Mouse (Mus musculus) kidney, adult 8-10 months (tissue): Measurements from ENCODE around the gene Tcaf2.

Source experiments
- DNase-seq, 2 experiments: peaks; one replicate each; pipeline ENCODE4 v3.0.0; 2022

Gene Tcaf2

DNA sequence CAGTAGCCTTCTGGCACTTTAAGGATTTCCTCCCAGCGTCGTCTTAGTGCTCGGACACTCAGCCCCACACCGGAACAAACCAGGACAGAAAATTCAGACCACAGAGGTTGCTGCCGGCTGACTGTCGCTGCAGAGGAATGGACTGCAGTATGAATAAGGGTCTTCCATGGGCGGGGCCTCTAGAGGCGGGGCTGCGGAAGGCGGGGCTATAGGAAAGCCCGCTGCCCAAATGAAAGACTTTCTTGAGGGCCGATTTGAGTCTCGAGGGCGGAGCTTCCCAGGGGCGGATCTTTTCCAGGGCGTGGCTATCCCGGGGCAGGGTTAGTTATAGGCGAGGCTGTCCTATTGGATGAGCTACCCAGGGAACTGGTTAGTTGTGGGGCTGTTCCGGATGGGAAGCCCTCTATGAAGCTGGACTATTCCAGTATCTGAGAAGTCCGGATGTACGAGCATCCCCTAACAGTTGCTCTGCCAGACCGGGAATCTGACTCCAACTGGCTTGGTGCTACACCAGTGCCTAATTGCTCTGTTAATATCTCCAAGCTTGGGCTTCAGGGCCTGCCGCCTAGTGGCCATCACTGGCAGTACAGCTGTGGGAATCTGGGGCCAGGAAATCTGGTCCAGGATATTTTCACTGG lies at the start of gene Tcaf2:
Gene Tcaf2 (minus strand): TSS at position 343 of the 638 bp plus-strand sequence.
- peak; percentile 91 to 93 for DNase-seq

- DNase-seq = peak; percentile 75 to 80
These were observed 47.6 kb upstream of the Tcaf2 start for GRCm38 (mm10) chr6:42692517-42693190.

DNA sequence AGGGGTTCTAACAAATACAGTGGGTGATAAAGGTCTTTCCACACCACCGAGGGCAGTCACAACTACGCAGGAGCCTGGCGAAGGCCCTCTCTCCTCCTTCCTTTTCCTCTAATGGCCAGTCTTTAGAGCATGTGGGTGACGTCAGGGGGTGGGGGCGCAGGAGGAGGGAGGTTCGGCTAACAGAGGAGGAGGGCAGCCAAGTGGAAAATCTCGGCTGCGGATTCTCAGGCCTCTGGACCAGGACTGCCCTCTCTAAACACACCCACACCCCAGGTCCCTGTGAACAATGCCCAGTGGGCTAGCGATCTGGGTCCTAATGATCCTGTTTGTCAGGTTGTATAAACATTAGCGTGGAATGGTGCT lies 47.1 kb upstream of the Tcaf2 start:
- DNase-seq = peak; percentile 78 to 79

GRCm38 (mm10) chr6:42689761-42690160 lies 44.7 kb upstream of the Tcaf2 start:
- DNase-seq = no peak

DNA sequence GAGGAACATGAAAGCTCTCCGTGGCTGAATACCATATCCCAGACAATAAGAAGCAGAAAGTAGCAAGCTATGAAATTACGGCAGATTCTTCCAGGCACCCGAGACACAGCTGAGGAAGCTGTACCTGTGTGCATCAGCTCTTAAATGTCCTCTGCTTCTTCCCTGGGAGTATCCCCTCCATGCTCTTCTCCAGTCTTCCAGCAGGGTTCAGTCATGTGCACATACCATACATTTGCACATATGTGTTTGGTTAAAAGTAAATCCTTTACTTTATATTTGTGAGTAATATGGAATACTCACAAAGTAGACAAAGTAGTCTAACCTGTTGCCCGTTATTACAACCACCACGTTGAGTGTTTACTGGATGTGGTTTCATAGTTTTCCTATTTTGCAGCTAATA lies 42.9 kb upstream of the Tcaf2 start:
- no peak for DNase-seq

GRCm38 (mm10) chr6:42680077-42680476 lies 35.0 kb upstream of the Tcaf2 start:
- no peak for DNase-seq

DNA sequence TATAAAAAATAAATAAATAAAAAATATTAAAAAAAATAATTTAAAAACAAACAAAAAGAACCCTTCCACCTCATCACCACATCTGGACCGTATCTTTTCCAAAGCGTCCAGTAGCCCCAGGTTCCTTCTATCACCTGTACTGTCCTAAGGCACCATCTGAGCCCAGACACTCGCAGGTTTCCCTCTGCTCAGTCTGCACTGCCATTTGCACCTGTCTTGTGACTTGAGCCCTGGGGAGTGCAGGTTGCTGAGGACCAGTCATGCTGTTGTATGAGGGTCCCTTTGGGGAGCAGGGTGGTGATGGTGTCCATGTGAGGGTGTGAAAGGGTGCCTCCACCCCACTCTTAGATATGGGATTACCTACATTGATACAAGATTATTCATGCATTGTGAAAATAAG lies 31.0 kb upstream of the Tcaf2 start:
- no peak for DNase-seq

- no peak for DNase-seq
These were observed 26.7 kb upstream of the Tcaf2 start for GRCm38 (mm10) chr6:42671767-42672166.

GRCm38 (mm10) chr6:42667722-42668121 lies 22.7 kb upstream of the Tcaf2 start:
- DNase-seq = no peak

DNA sequence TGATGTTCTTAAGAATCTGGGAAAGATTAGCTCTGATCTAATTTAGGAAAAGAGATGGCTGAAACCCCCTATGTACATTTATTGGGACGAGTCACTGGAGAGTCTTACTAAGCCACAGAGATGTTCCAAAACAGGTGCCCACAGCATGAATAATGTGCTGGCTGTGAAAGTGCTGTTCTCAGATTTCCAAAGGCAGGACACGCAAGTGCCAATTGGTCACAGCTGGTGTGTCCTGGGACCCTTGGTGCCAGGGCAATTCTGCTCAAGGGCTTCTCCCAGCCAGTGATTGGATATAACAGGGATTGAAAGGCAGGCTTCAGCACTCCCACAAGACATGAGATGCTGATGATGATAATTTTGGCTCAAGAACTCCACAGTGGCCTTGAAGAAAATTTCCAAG lies 16.7 kb upstream of the Tcaf2 start:
- no peak for DNase-seq

DNA sequence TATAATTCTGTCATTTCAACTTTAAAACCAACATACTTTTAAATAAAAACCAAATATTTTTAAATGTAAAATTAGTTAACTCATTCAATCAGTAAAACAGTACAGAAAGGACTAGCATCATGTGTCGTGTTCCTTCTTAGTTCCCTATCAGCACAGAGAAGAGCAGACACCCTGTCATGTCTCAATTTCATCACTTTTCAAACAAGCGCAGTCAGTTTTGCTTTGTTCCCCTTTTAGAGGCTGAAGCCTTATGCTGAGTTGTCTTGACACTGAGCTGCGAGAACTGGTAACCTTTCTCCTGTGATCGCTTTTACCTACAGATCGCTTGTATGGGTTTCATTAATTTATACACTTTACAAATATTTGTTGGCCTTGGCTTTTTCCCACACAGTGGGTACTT lies 10.7 kb downstream of the Tcaf2 start:
- no peak for DNase-seq

DNA sequence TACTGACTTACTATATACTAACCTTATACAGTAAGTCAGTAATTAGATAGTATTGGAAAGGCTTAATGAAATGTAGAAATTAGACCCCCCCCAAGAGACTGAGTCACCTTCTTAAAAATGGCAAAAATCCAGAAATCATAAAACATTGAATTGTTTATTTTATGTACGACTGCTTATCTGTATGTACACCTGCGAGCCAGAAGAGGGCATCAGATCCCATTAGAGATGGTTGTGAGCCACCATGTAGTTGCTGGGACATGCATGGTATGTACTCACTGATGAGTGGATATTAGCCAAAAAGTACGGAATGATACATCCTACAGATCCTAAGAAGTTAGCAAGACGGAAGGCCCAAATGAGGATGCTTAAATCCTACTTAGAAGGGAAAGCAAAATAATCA lies 13.7 kb downstream of the Tcaf2 start:
- DNase-seq = no peak

- DNase-seq = no peak
These were observed 28.1 kb downstream of the Tcaf2 start for GRCm38 (mm10) chr6:42616904-42617303.

- peak in 1 of 2 experiments; percentile 5 for DNase-seq
These were observed 32.8 kb downstream of the Tcaf2 start for GRCm38 (mm10) chr6:42612218-42612617.

- no peak for DNase-seq
These were observed 34.0 kb downstream of the Tcaf2 start for GRCm38 (mm10) chr6:42610954-42611522.

DNA sequence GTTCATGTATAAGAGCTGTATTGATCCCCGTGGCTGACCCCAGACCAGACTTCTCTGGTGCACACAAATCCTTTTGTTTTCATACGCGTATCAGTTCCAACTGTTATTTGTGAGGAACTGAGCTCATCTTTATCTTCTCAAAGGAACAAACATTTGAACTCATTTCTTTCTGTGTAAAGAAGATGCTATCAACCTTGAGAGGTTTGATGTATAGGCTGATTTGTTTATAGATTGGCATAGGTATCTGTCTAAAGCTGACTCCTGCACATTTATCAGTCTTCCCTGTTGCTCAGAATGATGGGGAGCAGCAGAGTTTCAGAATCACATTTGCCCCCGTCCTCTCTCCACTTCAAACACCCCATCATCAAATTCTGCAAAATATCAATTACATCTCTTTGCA lies 47.5 kb downstream of the Tcaf2 start, which contains the start of gene Tcaf3:
Gene Tcaf3 (minus strand): TSS at position 101 of the 400 bp plus-strand sequence.
- no peak for DNase-seq

GRCm38 (mm10) chr6:42593138-42593882 lies 51.7 kb downstream of the Tcaf2 start:
- no peak for DNase-seq

- DNase-seq = no peak
These were observed 58.5 kb downstream of the Tcaf2 start for GRCm38 (mm10) chr6:42586569-42586968.

DNA sequence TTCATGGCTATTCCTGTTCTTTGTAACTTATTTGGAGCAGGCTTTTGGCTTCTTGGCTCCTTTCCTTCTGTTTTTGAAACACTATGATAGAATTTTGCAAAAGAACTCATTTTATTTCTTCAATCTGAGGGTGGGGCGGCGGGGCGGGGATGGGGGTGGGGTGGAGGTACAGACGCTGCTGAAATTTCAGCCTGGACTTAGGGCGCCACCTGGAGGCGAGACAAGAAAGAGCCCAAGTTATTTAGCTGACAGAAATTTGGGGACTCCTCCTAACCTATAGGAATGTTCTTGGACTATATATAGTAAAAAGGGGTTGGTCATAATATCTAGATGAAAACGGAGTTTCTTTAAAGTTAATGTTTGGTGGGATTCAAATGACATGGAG lies 61.6 kb downstream of the Tcaf2 start:
- peak; percentile 8 to 52 for DNase-seq

DNA sequence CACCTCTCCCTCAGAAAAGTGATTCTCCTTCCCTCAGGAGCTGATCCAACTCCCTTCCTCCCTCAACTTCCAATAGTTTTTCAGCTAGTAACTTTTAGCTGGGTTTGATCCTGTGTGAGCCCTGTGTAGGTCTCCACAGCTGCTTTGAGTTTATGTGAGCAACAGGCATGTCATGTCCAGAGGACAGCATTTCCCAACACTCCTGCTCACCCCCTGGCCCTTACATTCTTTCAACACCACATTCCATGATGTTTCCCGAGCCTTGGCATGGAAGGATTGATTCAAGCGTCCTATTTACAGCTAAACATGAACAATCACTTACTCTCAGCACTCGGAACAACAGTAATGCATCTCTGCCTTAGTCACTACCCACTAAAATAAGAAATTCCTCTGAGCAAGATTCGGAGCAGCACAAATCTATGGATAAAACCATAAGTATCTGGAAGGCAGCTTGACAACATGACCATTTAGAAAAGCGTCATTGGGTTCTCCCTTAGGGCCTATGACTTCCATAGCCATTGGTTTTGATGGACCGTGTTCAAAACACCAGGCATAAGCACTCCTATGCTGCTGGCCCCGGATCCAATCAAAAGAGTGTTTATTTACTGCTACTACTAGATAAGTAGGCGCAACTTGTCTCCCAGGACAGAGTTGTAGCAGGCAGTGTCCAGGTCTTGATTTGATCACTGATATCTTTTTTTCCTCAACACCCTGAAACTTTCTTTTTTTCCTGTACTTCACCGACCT lies 62.1 kb downstream of the Tcaf2 start:
- no peak for DNase-seq

DNA sequence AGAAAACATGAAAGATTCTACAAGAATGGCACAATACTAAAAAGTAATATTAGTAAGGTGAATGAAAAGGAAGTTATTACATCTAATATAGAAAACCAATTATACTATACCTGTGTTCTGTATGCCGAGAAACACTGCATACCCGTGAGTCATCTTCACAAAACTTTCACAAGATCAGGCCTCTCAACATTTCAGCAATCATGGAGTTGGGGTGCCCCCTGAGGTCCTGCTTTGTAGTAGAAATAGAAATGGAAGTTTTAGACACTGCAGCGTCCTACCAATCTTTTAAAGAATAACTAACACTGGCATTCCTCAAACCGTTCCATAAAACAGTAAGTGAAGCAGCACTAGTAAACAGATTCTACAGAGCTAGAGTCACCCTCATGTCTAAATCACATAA lies 66.4 kb downstream of the Tcaf2 start:
- DNase-seq = no peak

DNA sequence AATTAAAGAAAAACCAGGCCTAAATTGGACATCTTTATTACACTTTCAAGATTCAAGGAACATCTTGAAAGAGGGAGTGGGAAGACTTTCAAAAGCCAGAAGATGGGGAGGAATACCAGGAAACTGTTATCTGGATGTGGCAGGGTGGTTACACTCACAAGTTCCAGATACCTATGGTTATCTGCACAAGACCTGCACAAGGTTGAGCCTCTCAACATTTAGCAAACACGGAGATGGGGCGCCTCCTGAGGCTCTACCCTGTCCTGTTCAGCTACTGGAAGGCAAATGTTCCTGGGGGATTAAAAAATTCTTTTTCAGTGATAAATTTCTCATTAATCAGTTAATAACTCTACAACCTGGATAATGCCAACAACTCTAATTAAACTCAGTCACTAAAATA lies 67.6 kb downstream of the Tcaf2 start:
- DNase-seq = no peak
